Mouse (Mus musculus): ENCODE measurements around the gene Dock4. TPM values are rescaled to one million over a fixed set of nuclear protein-coding genes. Genes with fewer than 3 reads are reported as not detected.

Gene Dock4
- polyA plus RNA-seq, 1 experiment, result 2.3 TPM

GRCm38 (mm10) chr12:40714288-40714687, 268.5 kb downstream of the Dock4 start:
- Histone ChIP-seq H3K4me3 (ENCODE audit: control insufficient read depth, insufficient read depth, low read length) (no peak overlapping the region), H3K36me3 (ENCODE audit: control insufficient read depth, insufficient read depth, low read length) (no peaks in the 10 kb centered on the region), H3K4me1 (replicated peaks; ENCODE audit: control insufficient read depth, insufficient read depth, low read length) (no peaks in the 10 kb centered on the region), H3K27ac (ENCODE audit: control insufficient read depth, insufficient read depth, low read length) (no peak overlapping the region), H3K27me3 (ENCODE audit: control insufficient read depth, insufficient read depth, low read length) (no peaks in the 10 kb centered on the region)
- TF ChIP-seq POLR2A (IDR thresholded peaks at IDR 0.05; ENCODE audit: control insufficient read depth, extremely low read depth, insufficient read depth, low read length, poor library complexity) (no peak), CTCF (IDR thresholded peaks at IDR 0.05; ENCODE audit: borderline replicate concordance, control insufficient read depth, extremely low read depth, insufficient read depth, low read length, poor library complexity) (no peak)
- 87% methylated on average over 5 of the region's 5 CpGs for WGBS
- DNase-seq, result no peak

GRCm38 (mm10) chr12:40715174-40715573, 269.4 kb downstream of the Dock4 start:
- H3K27me3 ChIP-seq (ENCODE audit: control insufficient read depth, insufficient read depth, low read length), result no peaks in the 10 kb centered on the region

GRCm38 (mm10) chr12:40728373-40728772, 282.6 kb downstream of the Dock4 start:
- 91% methylated on average over 2 of the region's 2 CpGs for WGBS
- TF ChIP-seq CTCF (IDR thresholded peaks at IDR 0.05; ENCODE audit: borderline replicate concordance, control insufficient read depth, extremely low read depth, insufficient read depth, low read length, poor library complexity) (no peak), POLR2A (IDR thresholded peaks at IDR 0.05; ENCODE audit: control insufficient read depth, extremely low read depth, insufficient read depth, low read length, poor library complexity) (no peak)
- H3K4me1 ChIP-seq (replicated peaks; ENCODE audit: control insufficient read depth, insufficient read depth, low read length), result no peaks in the 10 kb centered on the region
- no peaks in the 10 kb centered on the region for H3K36me3 ChIP-seq (ENCODE audit: control insufficient read depth, insufficient read depth, low read length)
- no peak overlapping the region for H3K27ac ChIP-seq (ENCODE audit: control insufficient read depth, insufficient read depth, low read length)
- DNase-seq, result no peak
- no peak overlapping the region for H3K4me3 ChIP-seq (ENCODE audit: control insufficient read depth, insufficient read depth, low read length)
- H3K27me3 ChIP-seq (ENCODE audit: control insufficient read depth, insufficient read depth, low read length), result no peaks in the 10 kb centered on the region

More at GRCm38 (mm10) chr12:40715174-40715573, 269.4 kb downstream of the Dock4 start:
- H3K27ac ChIP-seq (ENCODE audit: control insufficient read depth, insufficient read depth, low read length), result no peak overlapping the region
- no peak for DNase-seq
- no peak overlapping the region for H3K4me3 ChIP-seq (ENCODE audit: control insufficient read depth, insufficient read depth, low read length)
- TF ChIP-seq CTCF (IDR thresholded peaks at IDR 0.05; ENCODE audit: borderline replicate concordance, control insufficient read depth, extremely low read depth, insufficient read depth, low read length, poor library complexity), result no peak
- TF ChIP-seq POLR2A (IDR thresholded peaks at IDR 0.05; ENCODE audit: control insufficient read depth, extremely low read depth, insufficient read depth, low read length, poor library complexity), result no peak
- no peaks in the 10 kb centered on the region for H3K4me1 ChIP-seq (replicated peaks; ENCODE audit: control insufficient read depth, insufficient read depth, low read length)
- H3K36me3 ChIP-seq (ENCODE audit: control insufficient read depth, insufficient read depth, low read length), result no peaks in the 10 kb centered on the region
- WGBS, result 94% methylated on average over 2 of the region's 2 CpGs

- DNase-seq, result no peak
- Histone ChIP-seq H3K27me3 (ENCODE audit: control insufficient read depth, insufficient read depth, low read length) (no peaks in the 10 kb centered on the region), H3K4me3 (ENCODE audit: control insufficient read depth, insufficient read depth, low read length) (no peak overlapping the region), H3K27ac (ENCODE audit: control insufficient read depth, insufficient read depth, low read length) (no peak overlapping the region), H3K4me1 (replicated peaks; ENCODE audit: control insufficient read depth, insufficient read depth, low read length) (no peaks in the 10 kb centered on the region), H3K36me3 (ENCODE audit: control insufficient read depth, insufficient read depth, low read length) (no peaks in the 10 kb centered on the region)
- WGBS, result 94% methylated on average over 3 of the region's 3 CpGs
- TF ChIP-seq POLR2A (IDR thresholded peaks at IDR 0.05; ENCODE audit: control insufficient read depth, extremely low read depth, insufficient read depth, low read length, poor library complexity) (no peak), CTCF (IDR thresholded peaks at IDR 0.05; ENCODE audit: borderline replicate concordance, control insufficient read depth, extremely low read depth, insufficient read depth, low read length, poor library complexity) (no peak)
These were observed 285.0 kb downstream of the Dock4 start for GRCm38 (mm10) chr12:40730756-40731155.

GRCm38 (mm10) chr12:40745501-40745900, 299.7 kb downstream of the Dock4 start:
- H3K27me3 ChIP-seq (ENCODE audit: control insufficient read depth, insufficient read depth, low read length), result no peaks in the 10 kb centered on the region
- WGBS, result 94% methylated on average over 7 of the region's 7 CpGs
- H3K36me3 ChIP-seq (ENCODE audit: control insufficient read depth, insufficient read depth, low read length), result no peaks in the 10 kb centered on the region
- no peak for DNase-seq
- H3K4me3 ChIP-seq (ENCODE audit: control insufficient read depth, insufficient read depth, low read length), result no peak overlapping the region
- H3K4me1 ChIP-seq (replicated peaks; ENCODE audit: control insufficient read depth, insufficient read depth, low read length), result no peaks in the 10 kb centered on the region
- TF ChIP-seq CTCF (IDR thresholded peaks at IDR 0.05; ENCODE audit: borderline replicate concordance, control insufficient read depth, extremely low read depth, insufficient read depth, low read length, poor library complexity) (no peak), POLR2A (IDR thresholded peaks at IDR 0.05; ENCODE audit: control insufficient read depth, extremely low read depth, insufficient read depth, low read length, poor library complexity) (no peak)
- no peak overlapping the region for H3K27ac ChIP-seq (ENCODE audit: control insufficient read depth, insufficient read depth, low read length)

GRCm38 (mm10) chr12:40746081-40746480, 300.3 kb downstream of the Dock4 start:
- no peak for TF ChIP-seq POLR2A (IDR thresholded peaks at IDR 0.05; ENCODE audit: control insufficient read depth, extremely low read depth, insufficient read depth, low read length, poor library complexity)
- no peak for TF ChIP-seq CTCF (IDR thresholded peaks at IDR 0.05; ENCODE audit: borderline replicate concordance, control insufficient read depth, extremely low read depth, insufficient read depth, low read length, poor library complexity)
- no peaks in the 10 kb centered on the region for H3K4me1 ChIP-seq (replicated peaks; ENCODE audit: control insufficient read depth, insufficient read depth, low read length)
- no peaks in the 10 kb centered on the region for H3K27me3 ChIP-seq (ENCODE audit: control insufficient read depth, insufficient read depth, low read length)
- DNase-seq, result no peak
- no peak overlapping the region for H3K27ac ChIP-seq (ENCODE audit: control insufficient read depth, insufficient read depth, low read length)
- no peak overlapping the region for H3K4me3 ChIP-seq (ENCODE audit: control insufficient read depth, insufficient read depth, low read length)
- WGBS, result 93% methylated on average over 3 of the region's 3 CpGs
- no peaks in the 10 kb centered on the region for H3K36me3 ChIP-seq (ENCODE audit: control insufficient read depth, insufficient read depth, low read length)

- no peak overlapping the region for H3K27ac ChIP-seq (ENCODE audit: control insufficient read depth, insufficient read depth, low read length)
- no peak for TF ChIP-seq POLR2A (IDR thresholded peaks at IDR 0.05; ENCODE audit: control insufficient read depth, extremely low read depth, insufficient read depth, low read length, poor library complexity)
- TF ChIP-seq CTCF (IDR thresholded peaks at IDR 0.05; ENCODE audit: borderline replicate concordance, control insufficient read depth, extremely low read depth, insufficient read depth, low read length, poor library complexity), result no peak
- no peak for DNase-seq
- no peaks in the 10 kb centered on the region for H3K27me3 ChIP-seq (ENCODE audit: control insufficient read depth, insufficient read depth, low read length)
- WGBS, result 98% methylated on average over 2 of the region's 2 CpGs
- H3K4me1 ChIP-seq (replicated peaks; ENCODE audit: control insufficient read depth, insufficient read depth, low read length), result no peaks in the 10 kb centered on the region
- no peak overlapping the region for H3K4me3 ChIP-seq (ENCODE audit: control insufficient read depth, insufficient read depth, low read length)
- H3K36me3 ChIP-seq (ENCODE audit: control insufficient read depth, insufficient read depth, low read length), result no peaks in the 10 kb centered on the region
These were observed 313.5 kb downstream of the Dock4 start for GRCm38 (mm10) chr12:40759281-40759680.
